Mouse (Mus musculus) stomach, postnatal 0 days (tissue): ENCODE measurements around the gene Gmds. TPM values are rescaled to one million over a fixed set of nuclear protein-coding genes. Genes with fewer than 3 reads are reported as not detected.

Source experiments
- ATAC-seq: fragments of 200-750 bp; cut with Nextera tagmentation; 2 replicates; pipeline ENCODE4 v1.8.0; 2017; ENCODE audit not compliant: low FRiP score, low TSS enrichment
- DNase-seq: peaks from one replicate; pipeline ENCODE4 v3.0.0-alpha.2; 2016; ENCODE audit warnings: low spot score
- H3K27ac ChIP-seq: fragments of 300-500 bp; sonication (generic); replicated peaks from 2 replicates; pipeline ENCODE4 v1.5.1; 2014; ENCODE audit warnings: mild to moderate bottlenecking, control low read depth
- H3K27me3 ChIP-seq: fragments of 300-500 bp; sonication (generic); 2 replicates; pipeline ENCODE4 v1.6.1; 2014; ENCODE audit warnings: low read length; ENCODE audit not compliant: control insufficient read depth, insufficient read depth
- H3K36me3 ChIP-seq: fragments of 300-500 bp; sonication (generic); 2 replicates; pipeline ENCODE4 v1.6.1; 2014; ENCODE audit warnings: low read length, mixed read lengths; ENCODE audit not compliant: control insufficient read depth, insufficient read depth
- H3K4me1 ChIP-seq: fragments of 300-500 bp; sonication (generic); replicated peaks from 2 replicates; pipeline ENCODE4 v1.6.1; 2014; ENCODE audit warnings: antibody characterized with exemption; ENCODE audit not compliant: control insufficient read depth, insufficient read depth
- H3K4me2 ChIP-seq: fragments of 300-500 bp; sonication (generic); replicated peaks from 2 replicates; pipeline ENCODE4 v1.6.1; 2014; ENCODE audit warnings: low read depth, mild to moderate bottlenecking, control low read depth, moderate library complexity
- H3K4me3 ChIP-seq: fragments of 300-500 bp; sonication (generic); 2 replicates; pipeline ENCODE4 v1.5.1; 2014; ENCODE audit warnings: low read depth, low read length, control low read depth
- H3K9ac ChIP-seq: fragments of 300-500 bp; sonication (generic); 2 replicates; pipeline ENCODE4 v1.6.1; 2014; ENCODE audit warnings: mild to moderate bottlenecking, low read length, control low read depth, mixed read lengths
- H3K9me3 ChIP-seq: fragments of 300-500 bp; sonication (generic); 2 replicates; pipeline ENCODE4 v1.6.1; 2016; ENCODE audit warnings: low read length; ENCODE audit not compliant: control insufficient read depth
- CTCF ChIP-seq: IDR thresholded peaks from 2 replicates; pipeline ENCODE4 v1.5.1; 2016; ENCODE audit warnings: antibody characterized with exemption, low read depth, mild to moderate bottlenecking, moderate library complexity
- EP300 ChIP-seq: optimal IDR thresholded peaks from 2 replicates; pipeline ENCODE3; 2016; ENCODE audit warnings: antibody characterized with exemption
- WGBS: fragments of 180-500 bp; shearing (Covaris S2); extraction: QIAGEN DNeasy Blood & Tissue Kit; methylation state at CpG from one replicate; pipeline ENCODE4 v1.1.7; 2014; 5-methylcytosine and 5-hydroxymethylcytosine counted together
- polyA plus RNA-seq: library from polyadenylated mRNA; unstranded; fragments of >200 nt; fragmentation: Nextera tagmentation; extraction: Ambion mirVana; gene quantifications from 2 replicates; pipeline ENCODE4 v1.2.1, GENCODE M21; 2015

The Gmds gene
- polyA plus RNA-seq, 1 experiment from 2014 or later, result 102 TPM

DNA sequence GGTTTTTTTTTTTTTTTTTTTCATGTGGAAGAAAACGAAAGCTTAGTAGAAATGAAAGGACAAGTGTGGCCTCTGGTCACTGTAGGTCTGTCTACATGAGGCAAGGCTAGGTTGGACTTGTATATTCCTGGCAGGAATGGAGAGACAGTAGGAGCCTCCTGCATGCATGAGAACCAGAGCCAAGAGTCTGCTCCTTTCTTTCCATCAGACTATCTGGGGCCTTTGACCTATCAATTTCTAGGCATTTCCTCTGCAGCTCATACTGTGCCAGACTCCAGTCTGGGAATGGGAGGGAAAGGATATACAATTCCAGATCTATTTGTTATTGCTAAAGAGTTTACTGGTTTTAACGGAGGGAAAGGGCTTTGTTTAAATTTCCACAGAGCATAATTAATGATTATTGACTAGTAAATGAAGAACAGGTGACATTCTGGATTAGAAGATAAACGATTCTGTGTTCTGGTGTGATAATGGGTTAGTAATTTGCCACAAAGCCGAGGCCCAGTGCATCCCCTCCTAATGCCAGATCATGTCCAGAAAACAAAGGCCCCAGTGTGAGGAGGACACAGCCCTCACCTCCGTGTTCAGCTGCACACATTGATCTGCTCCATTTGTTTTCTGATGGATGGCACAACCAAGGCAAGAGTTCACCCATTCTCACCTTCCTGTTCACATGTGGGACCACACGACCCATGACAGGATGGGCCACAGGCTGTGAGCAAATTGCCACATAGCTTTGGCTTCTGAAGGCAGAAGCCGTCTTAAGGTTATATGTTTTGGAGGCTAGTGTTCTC, 394.9 kb downstream of the Gmds start:
- H3K9ac ChIP-seq, result no peak overlapping the region
- WGBS, result 39% methylated on average over 7 of the region's 7 CpGs

DNA sequence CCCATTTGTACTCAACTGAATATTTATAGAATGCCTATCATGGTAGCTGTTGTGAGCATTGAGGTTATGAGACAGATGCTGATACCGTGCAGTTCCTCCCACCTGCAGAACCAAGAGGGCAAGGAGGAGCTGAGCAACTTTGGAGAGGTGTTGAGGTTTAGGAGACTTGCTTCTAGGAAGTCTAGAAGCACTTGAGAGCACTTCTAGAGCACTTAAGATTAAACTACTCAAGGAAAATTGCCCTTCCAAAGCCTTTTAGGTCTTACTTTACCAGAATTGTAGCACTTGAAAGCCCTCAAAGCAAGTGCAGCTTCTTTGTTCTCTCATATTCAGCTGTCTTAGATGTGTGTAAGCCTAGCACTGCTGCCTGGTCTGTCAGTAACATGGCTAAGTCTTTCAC, 409.2 kb downstream of the Gmds start:
- no peaks in the 10 kb centered on the region for H3K4me1 ChIP-seq
- 82% methylated on average over 1 of the region's 1 CpGs for WGBS
- H3K27ac ChIP-seq, result no peak overlapping the region
- H3K9ac ChIP-seq, result no peak overlapping the region
- TF ChIP-seq EP300, result no peak
- no peak for TF ChIP-seq CTCF
- ATAC-seq (no peak), DNase-seq (no peak)
- no peaks in the 10 kb centered on the region for H3K27me3 ChIP-seq
- H3K4me3 ChIP-seq, result no peak overlapping the region
- H3K36me3 ChIP-seq, result no peaks in the 10 kb centered on the region
- no peak overlapping the region for H3K4me2 ChIP-seq
- H3K9me3 ChIP-seq, result no peaks in the 10 kb centered on the region

More for the DNA sequence above, 394.9 kb downstream of the Gmds start:
- H3K4me1 ChIP-seq, result no peaks in the 10 kb centered on the region
- H3K4me3 ChIP-seq, result no peak overlapping the region
- ATAC-seq (no peak), DNase-seq (no peak)
- no peaks in the 10 kb centered on the region for H3K36me3 ChIP-seq
- no peaks in the 10 kb centered on the region for H3K9me3 ChIP-seq
- no peak overlapping the region for H3K4me2 ChIP-seq
- no peak overlapping the region for H3K27ac ChIP-seq
- TF ChIP-seq EP300 (no peak), CTCF (no peak)
- H3K27me3 ChIP-seq, result no peaks in the 10 kb centered on the region

DNA sequence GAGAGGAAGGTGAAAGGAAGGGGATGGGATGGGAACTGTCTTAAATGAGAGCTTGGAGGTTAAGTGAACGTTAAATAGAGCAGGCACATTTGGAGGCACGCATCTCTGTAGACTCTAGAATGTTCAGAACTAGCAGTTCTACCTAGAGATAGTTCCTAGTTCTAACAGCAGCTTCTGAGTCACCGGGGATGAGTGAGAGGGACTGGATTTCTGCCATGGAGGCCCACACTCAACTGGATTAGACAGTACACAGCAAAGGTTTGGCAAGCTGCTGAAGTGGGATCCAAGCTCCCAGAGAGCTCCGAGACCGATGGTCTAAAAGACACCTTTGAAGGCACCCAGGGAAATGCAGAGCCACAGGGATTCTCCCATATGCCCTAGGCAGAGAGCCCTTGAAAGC, 411.9 kb downstream of the Gmds start:
- Histone ChIP-seq H3K36me3 (no peaks in the 10 kb centered on the region), H3K27me3 (no peaks in the 10 kb centered on the region), H3K4me3 (no peak overlapping the region), H3K27ac (no peak overlapping the region), H3K9ac (no peak overlapping the region), H3K9me3 (no peaks in the 10 kb centered on the region), H3K4me1 (no peaks in the 10 kb centered on the region), H3K4me2 (no peak overlapping the region)
- ATAC-seq (no peak), DNase-seq (no peak)
- 76% methylated on average over 5 of the region's 5 CpGs for WGBS
- TF ChIP-seq EP300, result no peak
- TF ChIP-seq CTCF, result no peak

DNA sequence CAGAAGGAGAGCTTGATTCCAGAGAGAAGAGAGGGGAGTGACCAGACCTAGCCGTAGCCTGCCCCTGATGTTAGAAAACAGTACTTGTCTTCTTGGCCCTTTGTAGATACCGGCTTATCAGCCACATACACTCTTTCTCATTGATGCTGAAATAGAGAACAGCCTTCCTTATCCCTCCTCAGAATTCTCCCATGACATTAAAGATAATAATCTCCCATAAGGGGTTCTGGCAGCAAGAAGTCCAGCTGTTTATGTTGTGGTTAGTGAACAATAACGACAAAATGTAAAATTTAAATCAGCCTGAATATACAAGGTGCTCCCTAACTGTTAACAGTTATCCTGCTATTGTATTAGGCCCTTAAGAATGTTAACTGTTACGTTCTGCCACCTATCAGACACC, 414.0 kb downstream of the Gmds start:
- TF ChIP-seq EP300, result no peak
- no peak for TF ChIP-seq CTCF
- no peak for ATAC-seq
- no peak for DNase-seq
- no peak overlapping the region for H3K27ac ChIP-seq
- H3K27me3 ChIP-seq, result no peaks in the 10 kb centered on the region
- H3K9ac ChIP-seq, result no peak overlapping the region
- 74% methylated on average over 4 of the region's 4 CpGs for WGBS
- H3K4me3 ChIP-seq, result no peak overlapping the region
- no peaks in the 10 kb centered on the region for H3K36me3 ChIP-seq
- no peak overlapping the region for H3K4me2 ChIP-seq
- H3K9me3 ChIP-seq, result no peaks in the 10 kb centered on the region
- H3K4me1 ChIP-seq, result no peaks in the 10 kb centered on the region

DNA sequence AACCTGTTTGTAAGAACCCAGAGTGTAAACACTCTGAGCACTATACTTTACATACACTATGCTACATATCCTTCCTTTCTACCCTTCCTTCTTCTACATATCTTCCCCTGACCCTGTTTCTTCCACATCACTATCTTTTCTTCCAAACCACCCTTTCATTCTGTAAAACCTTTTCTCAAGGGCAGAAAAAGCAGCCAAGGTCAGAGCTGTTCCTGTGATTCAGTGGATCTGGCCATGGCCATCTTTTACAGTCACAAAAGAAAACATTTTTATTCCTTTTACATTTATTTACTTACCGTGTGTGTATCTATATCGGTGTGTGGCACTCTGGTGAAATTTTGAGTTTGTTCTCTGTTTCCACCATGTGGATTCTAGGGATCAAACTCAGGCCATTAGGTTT, 418.8 kb downstream of the Gmds start:
- ATAC-seq, result no peak
- Histone ChIP-seq H3K4me3 (no peak overlapping the region), H3K27ac (no peak overlapping the region), H3K36me3 (no peaks in the 10 kb centered on the region), H3K9me3 (no peaks in the 10 kb centered on the region), H3K9ac (no peak overlapping the region), H3K27me3 (no peaks in the 10 kb centered on the region), H3K4me1 (no peaks in the 10 kb centered on the region), H3K4me2 (no peak overlapping the region)
- WGBS, result 80% methylated on average over 2 of the region's 2 CpGs
- TF ChIP-seq CTCF (no peak), EP300 (no peak)
- DNase-seq, result no peak

DNA sequence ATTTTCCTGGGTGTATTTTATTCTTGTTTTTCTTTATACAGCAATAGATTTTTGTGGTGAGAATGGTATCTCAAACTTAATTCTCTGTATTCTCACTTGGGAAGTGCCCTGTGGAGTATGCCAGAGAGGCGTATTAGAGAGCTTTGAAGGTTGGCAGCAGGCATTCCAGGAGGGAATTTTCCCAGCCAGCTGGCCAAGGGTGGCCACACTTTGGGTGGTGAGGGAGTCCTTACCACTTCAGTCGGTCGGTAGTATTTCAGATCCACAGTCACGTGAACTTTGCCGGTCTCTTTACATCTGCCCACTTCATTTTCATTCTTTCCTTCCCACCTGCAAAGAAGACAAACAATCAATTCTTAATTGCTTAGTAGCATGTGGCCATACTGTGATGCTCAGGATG, 421.2 kb downstream of the Gmds start:
- WGBS, result 68% methylated on average over 5 of the region's 5 CpGs
- Histone ChIP-seq H3K4me2 (no peak overlapping the region), H3K9me3 (no peaks in the 10 kb centered on the region), H3K4me1 (no peaks in the 10 kb centered on the region), H3K27ac (no peak overlapping the region), H3K9ac (no peak overlapping the region), H3K4me3 (no peak overlapping the region), H3K27me3 (no peaks in the 10 kb centered on the region), H3K36me3 (no peaks in the 10 kb centered on the region)
- TF ChIP-seq CTCF (no peak), EP300 (no peak)
- no peak for DNase-seq
- ATAC-seq, result no peak
